Mouse (Mus musculus) T-helper 1 cell (primary cell): Measurements from ENCODE around the gene Slc6a16.

Source experiments
- in situ Hi-C: fragments of 300-600 bp; cut with MboI, MseI; formaldehyde crosslinking; loops from one replicate; pipeline ENCODE4 v1.15.1; 2025; ENCODE audit warnings: high pct_unique_total_duplicates

Gene Slc6a16

GRCm38 (mm10) chr7:45312023-45312422 is 71.1 kb downstream of the Slc6a16 start:
- in situ Hi-C loops: no loop called here

GRCm38 (mm10) chr7:45312686-45313453 is 72.0 kb downstream of the Slc6a16 start:
- in situ Hi-C loops: no loop called here

DNA sequence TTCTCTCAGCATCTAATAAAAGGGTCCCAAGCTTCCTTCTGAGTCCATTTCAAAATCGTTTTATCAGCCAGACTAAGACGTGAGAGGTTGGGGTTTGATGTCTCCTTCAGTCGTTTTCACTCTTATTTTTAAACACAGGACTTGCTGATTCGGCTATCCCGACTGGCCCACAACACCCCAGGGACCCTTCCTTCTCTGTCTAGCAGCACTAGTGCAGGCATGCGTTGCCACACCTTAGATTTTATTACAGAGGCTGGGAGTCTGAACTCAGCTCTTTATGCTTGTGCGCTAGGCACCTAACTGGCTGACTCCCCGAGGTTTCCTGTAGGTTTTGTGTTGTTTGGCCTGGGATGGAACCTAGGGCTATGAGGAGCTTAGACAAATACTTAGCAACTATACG is 72.6 kb downstream of the Slc6a16 start:
- in situ Hi-C loops: no loop called here

GRCm38 (mm10) chr7:45315182-45315701 is 74.4 kb downstream of the Slc6a16 start:
- in situ Hi-C loops: loop anchor here (5.0 kb wide), 1 partner anchor 82 kb away; the partner anchor contains the start of gene Snrnp70

DNA sequence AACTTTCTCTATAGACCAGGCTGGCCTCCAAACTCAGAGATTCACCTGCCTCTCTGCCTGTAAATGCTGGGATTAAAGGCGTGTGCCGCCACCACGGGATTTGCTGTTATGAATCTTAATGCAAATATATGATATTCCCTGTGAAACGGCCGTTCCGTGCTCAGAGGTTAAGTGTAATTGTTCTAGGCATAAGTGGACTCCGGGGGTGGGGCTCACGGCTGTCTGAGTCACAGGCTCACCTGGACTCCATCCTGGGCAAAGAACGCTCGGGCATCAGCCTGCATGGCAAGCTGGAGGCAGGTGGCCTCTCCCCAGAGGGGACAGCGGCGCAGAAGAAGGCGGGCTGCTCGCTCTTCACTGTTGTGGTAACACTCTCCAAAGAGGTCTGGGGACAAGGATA is 75.7 kb downstream of the Slc6a16 start:
- in situ Hi-C loops: loop anchor here (5.0 kb wide), 1 partner anchor 81 kb away; the partner anchor contains the start of gene Snrnp70

DNA sequence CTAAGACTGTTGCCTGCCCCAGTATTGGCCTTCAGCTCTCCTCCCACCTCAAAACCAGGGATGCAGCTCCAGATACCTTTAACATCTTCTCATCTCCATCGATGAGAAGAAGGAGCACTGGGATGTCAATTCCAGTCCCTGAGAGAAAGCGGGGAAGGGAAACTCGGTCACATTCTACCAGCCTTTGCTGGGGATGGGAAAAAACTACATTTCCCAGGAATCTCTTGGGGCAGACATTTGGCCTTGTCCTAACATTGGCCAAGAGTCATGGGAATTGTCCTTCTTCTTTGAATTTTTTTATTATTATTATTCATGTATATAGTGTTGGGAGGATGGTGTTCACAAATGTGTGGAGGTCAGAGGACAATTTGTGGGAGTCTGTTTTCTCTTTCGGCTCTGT is 81.4 kb downstream of the Slc6a16 start:
- in situ Hi-C loops: no loop called here
